Mouse (Mus musculus): ENCODE results near the gene Mrps21.

DNA sequence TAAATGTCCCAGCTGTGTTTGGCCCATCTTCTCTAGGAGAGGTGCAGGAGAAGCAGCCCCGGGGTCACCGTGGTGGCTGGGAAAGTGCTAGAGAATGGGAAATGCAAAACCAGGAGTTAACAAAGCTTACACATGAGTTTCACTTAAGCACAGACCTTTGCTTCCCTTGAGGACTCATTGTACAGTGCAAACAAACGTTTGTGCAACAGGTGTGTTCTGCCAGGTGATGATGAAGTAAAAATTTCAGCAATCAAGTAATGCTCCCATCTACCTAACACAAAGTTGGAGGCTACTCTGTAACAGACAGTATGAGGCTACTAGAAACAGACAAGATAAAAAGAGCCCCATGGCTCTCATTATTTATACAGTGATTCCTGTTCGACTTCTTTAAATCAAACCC, 7.7 kb upstream of the Mrps21 start:
- no peak for TF ChIP-seq TAL1 (IDR thresholded peaks at IDR 0.05; ENCODE audit: low read length)
- no peak for TF ChIP-seq GATA1 (IDR thresholded peaks at IDR 0.05; ENCODE audit: low read length)

All from erythroblast, embryonic 14.5 days (primary cell).